Mouse (Mus musculus) midbrain, embryonic 10.5 days (tissue): ENCODE measurements around the gene Hamp2. TPM values are rescaled to one million over a fixed set of nuclear protein-coding genes. Genes with fewer than 3 reads are reported as not detected.

Source experiments
- DNase-seq: peaks from one replicate; pipeline ENCODE4 v3.0.0-alpha.2; 2017; ENCODE audit warnings: low spot score
- H3K27ac ChIP-seq: fragments of 300-500 bp; sonication (generic); replicated peaks from 2 replicates; pipeline ENCODE4 v1.5.1; 2016; ENCODE audit warnings: mild to moderate bottlenecking
- H3K27me3 ChIP-seq: fragments of 300-500 bp; sonication (generic); 2 replicates; pipeline ENCODE4 v1.6.1; 2016; ENCODE audit warnings: low read depth, mild to moderate bottlenecking; ENCODE audit not compliant: poor library complexity, severe bottlenecking
- H3K36me3 ChIP-seq: fragments of 300-500 bp; sonication (generic); 2 replicates; pipeline ENCODE4 v1.6.1; 2016; ENCODE audit warnings: mild to moderate bottlenecking, moderate library complexity
- H3K4me1 ChIP-seq: fragments of 300-500 bp; sonication (generic); 2 replicates; pipeline ENCODE4 v1.6.1; 2016
- H3K4me3 ChIP-seq: fragments of 300-500 bp; sonication (generic); 2 replicates; pipeline ENCODE4 v1.5.1; 2016; ENCODE audit warnings: mild to moderate bottlenecking, moderate library complexity
- H3K9me3 ChIP-seq: fragments of 300-500 bp; sonication (generic); replicated peaks from 2 replicates; pipeline ENCODE4 v1.6.1; 2016; ENCODE audit warnings: mild to moderate bottlenecking
- WGBS: fragments of 180-500 bp; shearing (Covaris S2); methylation state at CpG from one replicate; pipeline ENCODE4 v1.1.7; 2016; 5-methylcytosine and 5-hydroxymethylcytosine counted together
- polyA plus RNA-seq: library from polyadenylated mRNA; unstranded; fragments of >200 nt; fragmentation: Nextera tagmentation; extraction: Ambion mirVana; gene quantifications from 2 replicates; pipeline ENCODE4 v1.2.1, GENCODE M21; 2016

The Hamp2 gene
- polyA plus RNA-seq, 1 experiment from 2014 or later = not detected

- H3K4me3 ChIP-seq = no peak within 1 kb of the TSS
- no peaks in the 10 kb centered on the region for H3K36me3 ChIP-seq
- H3K4me1 ChIP-seq = no peaks in the 10 kb centered on the region
- no peak for DNase-seq
- H3K27me3 ChIP-seq = no peaks in the 10 kb centered on the region
- no peaks in the 10 kb centered on the region for H3K9me3 ChIP-seq
- WGBS = 78% methylated on average over 7 of the region's 7 CpGs
- no peak within 1 kb of the TSS for H3K27ac ChIP-seq
Observed at GRCm38 (mm10) chr7:30880176-30880575, 44.3 kb downstream of the Hamp2 start, which contains the start of gene Cd22. Cd22 (minus strand) TSS chr7:30880342.

- no peak overlapping the region for H3K27ac ChIP-seq
- no peaks in the 10 kb centered on the region for H3K27me3 ChIP-seq
- H3K4me1 ChIP-seq = no peaks in the 10 kb centered on the region
- H3K9me3 ChIP-seq = no peaks in the 10 kb centered on the region
- H3K36me3 ChIP-seq = no peaks in the 10 kb centered on the region
- 84% methylated on average over 6 of the region's 6 CpGs for WGBS
- DNase-seq = no peak
- no peak overlapping the region for H3K4me3 ChIP-seq
Observed at GRCm38 (mm10) chr7:30878950-30879349, 45.5 kb downstream of the Hamp2 start.

GRCm38 (mm10) chr7:30873083-30873482 is 51.4 kb downstream of the Hamp2 start:
- no peaks in the 10 kb centered on the region for H3K9me3 ChIP-seq
- no peaks in the 10 kb centered on the region for H3K36me3 ChIP-seq
- H3K4me1 ChIP-seq = peaks cover 3% of the 10 kb centered on the region
- H3K4me3 ChIP-seq = peak overlapping the region; percentile 20; the same call in 1 of the 2 replicates
- DNase-seq = peak; percentile 65
- H3K27ac ChIP-seq = no peak overlapping the region
- peaks cover 7% of the 10 kb centered on the region; the same call in 1 of the 2 replicates for H3K27me3 ChIP-seq
- WGBS = 30% methylated on average over 15 of the region's 15 CpGs

Other genes with a start within 250 kb of the Hamp2 start
- gene 2200002J24Rik, start 225.8 kb downstream of the Hamp2 start, polyA plus RNA-seq = not detected in 2 replicates
- gene Atp4a, start 212.5 kb downstream of the Hamp2 start, polyA plus RNA-seq = 0.89 and 1.1 TPM in 2 replicates
- 155 and 164 TPM in 2 replicates for gene Tmem147, start 195.1 kb downstream of the Hamp2 start, polyA plus RNA-seq
- gene Gapdhs, start 181.0 kb downstream of the Hamp2 start, polyA plus RNA-seq = 0.33 and 0.40 TPM in 2 replicates
- 0.51 and 0.65 TPM in 2 replicates for gene Sbsn, start 173.2 kb downstream of the Hamp2 start, polyA plus RNA-seq
- gene Dmkn, start 160.9 kb downstream of the Hamp2 start, polyA plus RNA-seq = not detected in 2 replicates
- gene Krtdap, start 136.8 kb downstream of the Hamp2 start, polyA plus RNA-seq = not detected in 2 replicates
- not detected in 2 replicates for gene Ffar2, start 100.9 kb downstream of the Hamp2 start, polyA plus RNA-seq
- not detected in 2 replicates for gene Ffar3, start 68.5 kb downstream of the Hamp2 start, polyA plus RNA-seq
- gene Ffar1, start 63.1 kb downstream of the Hamp2 start, polyA plus RNA-seq = not detected in 2 replicates
- gene Cd22, start 44.3 kb downstream of the Hamp2 start, polyA plus RNA-seq = 0.02 TPM in 1 of 2 replicates, not detected in the other
- 0.22 and 0.52 TPM in 2 replicates for gene Mag, start 9.8 kb downstream of the Hamp2 start, polyA plus RNA-seq
- not detected in 2 replicates for gene Hamp, start 19.4 kb upstream of the Hamp2 start, polyA plus RNA-seq
- 22.6 and 23.5 TPM in 2 replicates for gene Usf2, start 32.1 kb upstream of the Hamp2 start, polyA plus RNA-seq
- 22.0 and 25.3 TPM in 2 replicates for gene Lsr, start 48.8 kb upstream of the Hamp2 start, polyA plus RNA-seq
- 0.71 and 0.91 TPM in 2 replicates for gene Fam187b, start 49.1 kb upstream of the Hamp2 start, polyA plus RNA-seq
- 10.2 and 10.8 TPM in 2 replicates for gene Fxyd5, start 117.8 kb upstream of the Hamp2 start, polyA plus RNA-seq
- gene Fxyd7, start 126.8 kb upstream of the Hamp2 start, polyA plus RNA-seq = 0.70 and 2.8 TPM in 2 replicates
- 3.5 and 6.8 TPM in 2 replicates for gene Fxyd1, start 132.5 kb upstream of the Hamp2 start, polyA plus RNA-seq
- 1.1 and 1.2 TPM in 2 replicates for gene Lgi4, start 134.7 kb upstream of the Hamp2 start, polyA plus RNA-seq
- gene Fxyd3, start 152.0 kb upstream of the Hamp2 start, polyA plus RNA-seq = 3.0 and 3.4 TPM in 2 replicates
- gene Hpn, start 190.6 kb upstream of the Hamp2 start, polyA plus RNA-seq = 1.00 and 1.5 TPM in 2 replicates
- 0.55 and 0.80 TPM in 2 replicates for gene Scn1b, start 202.3 kb upstream of the Hamp2 start, polyA plus RNA-seq
- 90.0 and 120 TPM in 2 replicates for gene Gramd1a, start 231.2 kb upstream of the Hamp2 start, polyA plus RNA-seq